Mouse (Mus musculus) spleen, embryonic (tissue): Measurements from ENCODE around the gene Lhx4.

Source experiments
- CTCF ChIA-PET: fragments of 350-600 bp; sonication (Branson Sonifier 250); formaldehyde crosslinking; loops from one replicate; lab custom pipeline; 2022; lab: Charles Lee

The Lhx4 gene

GRCm38 (mm10) chr1:155742411-155743363, 8.8 kb downstream of the Lhx4 start:
- CTCF ChIA-PET = interaction anchor here (0.5 to 0.7 kb wide), 2 partner anchors 20 to 444 kb away, joined by 3 to 4 read pairs; no protein-coding TSS in a partner anchor

GRCm38 (mm10) chr1:155741988-155742387, 9.5 kb downstream of the Lhx4 start:
- CTCF ChIA-PET = interaction anchor here (0.7 kb wide), 1 partner anchor 444 kb away, joined by 3 read pairs; no protein-coding TSS in a partner anchor

DNA sequence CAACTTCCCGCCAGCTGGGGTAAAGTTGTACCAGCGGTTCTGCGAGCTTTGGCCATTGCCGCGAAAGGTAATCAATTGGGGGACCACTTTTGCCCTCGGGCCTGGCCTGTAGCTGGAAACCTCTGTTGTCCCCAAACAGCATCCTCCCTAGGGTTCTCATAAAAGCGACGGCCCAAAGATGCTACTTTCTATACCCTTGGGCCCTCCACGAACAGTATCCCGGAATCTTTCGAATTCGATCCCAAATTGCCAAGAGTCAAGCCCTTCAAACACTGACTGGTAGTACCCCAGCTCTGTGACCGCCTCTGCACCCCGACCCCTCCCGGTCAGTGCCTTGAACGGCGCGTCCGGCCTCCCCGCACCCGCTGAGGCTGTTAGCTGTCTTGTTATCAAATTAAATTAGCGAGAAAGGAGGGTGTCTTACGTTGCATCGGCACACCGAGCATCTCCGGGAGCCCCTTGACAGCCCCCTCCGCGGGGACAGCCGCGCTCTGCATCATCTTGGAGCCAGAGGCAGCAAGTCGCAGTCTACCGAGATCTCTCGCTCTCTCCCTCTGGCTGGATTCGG, 10.0 kb downstream of the Lhx4 start:
- CTCF ChIA-PET = interaction anchor here (0.7 kb wide), 1 partner anchor 443 kb away, joined by 3 read pairs; no protein-coding TSS in a partner anchor

- CTCF ChIA-PET = no interaction called here
Measured at GRCm38 (mm10) chr1:155740622-155741377, 10.7 kb downstream of the Lhx4 start.

- CTCF ChIA-PET = no interaction called here
Measured at GRCm38 (mm10) chr1:155737809-155738383, 13.6 kb downstream of the Lhx4 start.

DNA sequence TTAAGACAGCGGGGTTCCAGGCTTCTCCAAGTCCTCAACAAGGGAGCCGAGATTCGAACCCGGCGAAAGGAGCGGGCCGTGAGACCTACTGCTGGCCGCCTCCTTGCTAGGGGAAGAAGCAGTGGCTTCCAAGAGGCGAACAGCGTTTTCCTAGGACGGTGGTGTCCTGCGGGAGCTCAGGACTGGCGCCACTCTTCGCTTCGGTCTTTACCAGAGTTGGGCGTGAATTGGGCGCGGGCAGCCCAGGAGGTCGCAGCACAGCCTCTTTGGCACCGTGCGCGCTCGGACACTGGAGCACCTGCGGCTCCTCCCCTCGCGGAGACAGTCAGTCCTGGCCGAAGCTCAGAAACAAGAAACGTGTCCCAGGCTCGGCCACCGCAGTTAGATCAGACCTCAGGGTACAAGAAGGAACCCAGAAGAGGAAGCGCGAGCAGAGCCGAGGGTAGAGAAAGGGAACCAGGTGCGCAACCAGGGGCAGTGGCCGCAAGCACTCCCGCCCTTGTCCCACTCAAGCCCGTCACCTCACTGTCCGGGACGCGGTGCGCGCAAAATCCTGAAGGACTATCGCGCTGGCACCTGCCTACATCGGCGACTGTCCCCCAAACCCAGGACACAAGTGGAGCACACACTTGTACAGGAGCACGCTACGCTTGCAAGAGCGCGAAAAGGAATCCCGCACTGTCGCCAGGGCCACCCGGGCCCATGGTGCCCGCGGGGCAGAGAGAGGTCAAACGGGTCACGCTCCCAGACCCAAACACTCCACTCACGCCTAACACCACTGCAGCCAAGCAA, 14.3 kb downstream of the Lhx4 start:
- CTCF ChIA-PET = no interaction called here

- CTCF ChIA-PET = interaction anchor here (0.6 kb wide), 1 partner anchor 126 kb away, joined by 4 read pairs; no protein-coding TSS in a partner anchor
Measured at GRCm38 (mm10) chr1:155736096-155736825, 15.2 kb downstream of the Lhx4 start.

DNA sequence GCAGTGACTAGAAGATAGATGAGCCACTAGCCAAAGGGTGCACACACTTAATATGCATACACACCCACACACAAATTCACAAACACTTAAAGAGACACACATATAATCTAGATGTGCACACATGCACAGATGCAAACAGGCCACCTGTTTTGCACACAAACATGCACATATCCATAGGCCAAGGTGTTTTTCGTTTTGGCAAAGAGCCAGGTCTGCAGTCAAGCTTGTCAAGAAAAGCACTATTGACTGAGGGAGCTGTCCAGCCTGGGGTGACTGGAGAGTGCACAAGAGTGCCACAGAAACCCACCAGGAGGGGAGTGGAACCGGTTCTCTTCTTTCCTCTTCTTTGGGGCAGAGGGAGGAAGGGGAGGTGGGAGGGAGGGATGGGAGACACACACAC, 20.3 kb downstream of the Lhx4 start:
- CTCF ChIA-PET = no interaction called here

- CTCF ChIA-PET = no interaction called here
Measured at GRCm38 (mm10) chr1:155729113-155729795, 22.2 kb downstream of the Lhx4 start.

DNA sequence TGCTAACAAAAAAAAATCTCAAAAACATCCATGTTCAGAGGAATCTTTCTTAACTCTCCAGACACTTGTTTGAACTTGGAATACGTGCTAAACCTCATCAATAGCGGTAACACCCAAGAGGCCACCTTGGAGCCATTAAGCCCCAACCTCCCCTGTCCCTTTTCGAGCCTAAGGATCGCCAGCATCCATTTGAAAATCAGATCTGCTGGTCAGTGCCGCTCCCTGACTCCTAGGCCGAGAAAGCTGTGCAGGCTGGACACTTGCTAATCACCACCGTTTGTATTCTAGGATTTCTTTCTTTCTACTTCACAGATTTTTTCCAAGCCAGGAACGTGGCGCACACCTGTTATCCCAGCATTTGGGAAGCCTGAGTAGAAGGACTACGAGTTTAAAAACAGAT, 23.7 kb downstream of the Lhx4 start:
- CTCF ChIA-PET = no interaction called here

DNA sequence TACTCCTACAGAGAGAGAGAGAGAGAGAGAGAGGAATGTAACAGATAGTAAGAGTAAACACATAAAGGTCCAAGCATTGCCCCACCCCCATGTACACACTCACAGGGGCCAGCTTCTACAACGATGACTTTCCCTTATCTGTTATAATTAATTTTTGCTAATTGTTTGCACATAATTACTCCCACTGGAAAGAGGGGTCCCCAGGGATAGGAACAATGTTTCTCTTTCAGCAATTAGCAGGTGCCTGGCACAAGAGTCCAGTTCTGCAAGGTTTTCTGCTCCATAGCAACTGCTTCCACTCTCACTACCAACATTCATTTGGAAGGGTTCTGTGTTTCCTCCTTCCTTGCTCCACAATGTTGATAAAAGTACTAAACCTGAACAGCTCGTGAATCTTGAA, 25.6 kb downstream of the Lhx4 start:
- CTCF ChIA-PET = no interaction called here

GRCm38 (mm10) chr1:155724301-155724700, 27.2 kb downstream of the Lhx4 start:
- CTCF ChIA-PET = no interaction called here

DNA sequence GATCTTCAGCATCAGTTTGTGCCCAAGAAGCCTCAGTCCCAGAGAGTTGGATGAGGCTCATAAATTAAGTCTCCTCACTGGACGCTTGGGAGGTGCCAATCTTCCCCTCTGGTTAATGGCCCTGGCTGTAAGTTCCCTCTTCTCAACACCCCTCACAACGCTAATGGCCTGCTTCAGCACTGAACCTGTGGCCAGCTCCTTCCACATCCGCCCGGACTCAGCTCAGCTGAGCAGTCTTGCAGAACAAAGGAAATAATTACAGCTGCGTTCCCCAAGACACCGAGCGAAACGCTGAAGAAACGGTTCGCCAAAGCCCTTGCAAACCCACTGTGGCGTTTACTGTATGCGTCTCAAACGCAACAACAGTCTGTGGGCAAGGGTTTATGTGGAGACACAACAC, 29.3 kb downstream of the Lhx4 start:
- CTCF ChIA-PET = interaction anchor here (0.7 kb wide), 1 partner anchor 13 kb away, joined by 11 read pairs; no protein-coding TSS in a partner anchor

GRCm38 (mm10) chr1:155721443-155721842, 30.0 kb downstream of the Lhx4 start:
- CTCF ChIA-PET = interaction anchor here (0.6 to 0.7 kb wide), 2 partner anchors 12 to 144 kb away, joined by 6 to 11 read pairs; no protein-coding TSS in a partner anchor

DNA sequence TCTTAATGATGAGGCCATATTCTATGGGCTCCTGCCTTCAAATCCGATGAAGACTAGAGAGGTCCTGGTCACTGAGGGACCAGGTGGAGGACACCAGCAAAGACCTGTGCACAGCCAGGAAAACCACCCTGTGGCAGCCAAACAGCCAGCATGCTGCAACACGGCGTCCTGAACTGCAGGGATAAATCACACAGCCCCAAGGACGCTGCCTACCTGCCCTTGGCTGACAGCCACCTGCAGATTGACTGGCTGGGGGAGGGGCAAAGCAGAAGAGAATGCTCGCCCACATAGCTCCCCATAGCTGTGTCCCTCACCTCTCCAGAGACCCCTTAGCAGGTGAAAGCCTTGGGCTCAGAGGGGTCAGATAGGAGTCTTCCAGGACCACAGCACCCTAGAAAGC, 31.5 kb downstream of the Lhx4 start:
- CTCF ChIA-PET = no interaction called here

DNA sequence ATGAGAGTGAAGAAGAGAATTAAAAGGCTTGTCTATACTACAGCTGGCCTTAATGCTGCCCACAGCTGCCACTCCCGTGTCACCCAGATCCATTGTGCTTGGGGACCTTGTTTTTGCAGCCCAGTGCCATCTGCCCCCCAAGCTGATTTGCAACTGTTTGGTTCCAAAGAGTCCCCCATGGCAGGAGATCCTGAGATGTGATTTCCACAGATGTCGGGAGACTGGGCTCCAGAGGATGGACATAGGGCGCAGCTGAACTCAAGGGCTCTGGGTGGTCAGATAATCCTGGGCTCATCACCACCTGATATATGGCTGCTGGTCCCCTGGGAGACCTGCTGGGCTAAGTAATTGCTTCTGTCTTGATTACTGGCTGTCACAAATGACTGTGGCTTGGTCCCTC, 32.6 kb downstream of the Lhx4 start:
- CTCF ChIA-PET = no interaction called here

DNA sequence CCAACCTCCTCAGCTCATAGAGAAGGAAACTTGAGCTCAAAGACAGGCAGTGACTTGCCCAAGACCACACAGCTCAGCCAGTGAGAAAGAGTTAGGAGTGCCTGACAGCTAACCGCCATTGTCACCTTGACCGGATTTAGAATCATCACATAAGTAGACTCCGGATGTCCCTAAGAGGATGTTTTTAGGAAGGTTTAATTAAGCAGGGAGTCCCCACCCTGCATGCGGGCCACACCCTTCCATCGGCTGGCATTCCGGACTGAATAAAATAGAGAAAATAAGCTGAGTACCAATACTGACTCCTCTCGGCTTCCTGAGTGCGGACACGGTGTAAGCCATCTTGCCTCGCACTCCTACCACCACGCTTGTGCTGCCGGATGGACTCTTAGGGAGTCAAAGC, 34.2 kb downstream of the Lhx4 start:
- CTCF ChIA-PET = no interaction called here

DNA sequence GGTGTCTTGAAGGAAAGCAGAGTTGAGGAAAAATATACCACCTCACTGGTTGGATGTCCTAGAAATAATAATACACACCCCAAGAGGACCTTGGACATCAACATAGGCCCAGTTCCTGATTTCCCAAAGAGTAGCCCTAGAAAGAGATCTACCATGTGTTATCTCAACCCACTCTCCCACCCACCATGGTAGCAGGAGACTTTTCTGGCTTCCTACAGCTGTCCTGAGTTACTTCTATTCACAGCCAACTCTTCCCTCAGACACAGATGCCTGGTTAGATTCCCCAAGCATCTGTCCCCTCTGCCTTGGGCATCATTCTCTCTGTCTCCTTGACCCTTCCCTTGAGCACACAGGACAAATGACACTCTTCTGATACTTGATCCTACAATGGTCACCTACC, 36.1 kb downstream of the Lhx4 start:
- CTCF ChIA-PET = no interaction called here

DNA sequence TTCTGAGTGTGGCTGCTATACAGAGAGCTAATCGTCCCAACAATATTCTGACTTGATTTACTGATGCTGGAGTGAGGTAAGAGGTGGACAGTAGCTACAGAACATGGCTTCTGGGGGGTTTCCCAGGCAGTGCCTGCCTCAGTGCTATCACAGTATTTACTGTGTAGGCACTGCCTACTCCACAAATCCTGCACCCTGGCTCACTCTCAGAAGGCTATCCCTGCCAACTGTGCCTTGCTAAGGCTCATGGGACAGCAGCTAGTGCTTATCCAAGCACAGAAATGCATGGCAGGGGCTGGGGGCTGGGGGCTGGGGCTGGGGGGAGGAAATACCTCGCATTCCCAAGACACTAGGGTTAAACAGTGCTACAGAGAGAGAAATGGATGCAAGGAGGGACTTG, 38.2 kb downstream of the Lhx4 start:
- CTCF ChIA-PET = no interaction called here
